Mouse (Mus musculus) cerebellum, adult 2 months (tissue): ENCODE data around the gene Smim10l2a. TPM values are rescaled to one million over a fixed set of nuclear protein-coding genes. Genes with fewer than 3 reads are reported as not detected.

ENCODE experiments used
- DNase-seq, 2 experiments: peaks; one replicate each; pipeline ENCODE4 v3.0.0; 2021
- H3K27ac ChIP-seq: fragments of 200-500 bp; 2 replicates; pipeline ENCODE4 v1.5.1; 2012; ENCODE audit warnings: low read length, control low read depth, inconsistent platforms; ENCODE audit not compliant: insufficient read depth
- H3K27me3 ChIP-seq: fragments of 200-500 bp; 2 replicates; pipeline ENCODE4 v1.6.1; 2012; ENCODE audit warnings: inconsistent platforms, mild to moderate bottlenecking, low read length, moderate library complexity; ENCODE audit not compliant: control insufficient read depth, insufficient read depth
- H3K4me1 ChIP-seq: fragments of 200-500 bp; 2 replicates; pipeline ENCODE4 v1.6.1; 2011; ENCODE audit warnings: low read length; ENCODE audit not compliant: control insufficient read depth, insufficient read depth
- H3K4me3 ChIP-seq: fragments of 200-500 bp; replicated peaks from 2 replicates; pipeline ENCODE3; 2011; ENCODE audit warnings: mild to moderate bottlenecking, low read depth, low read length, control low read depth; ENCODE audit not compliant: insufficient read depth
- CTCF ChIP-seq: fragments of 200-500 bp; IDR thresholded peaks from 2 replicates; pipeline ENCODE4 v1.5.1; 2011; ENCODE audit warnings: low read depth, mild to moderate bottlenecking, control low read depth, low read length, moderate library complexity, borderline replicate concordance; ENCODE audit not compliant: insufficient read depth
- POLR2A ChIP-seq: fragments of 200-500 bp; IDR thresholded peaks from 2 replicates; pipeline ENCODE4 v1.6.1; 2011; ENCODE audit warnings: low read length, control low read depth, borderline replicate concordance; ENCODE audit not compliant: insufficient read depth
- WGBS: fragments of 180-500 bp; shearing (Covaris S2); methylation state at CpG from one replicate; pipeline ENCODE4 v1.1.7; 2018; 5-methylcytosine and 5-hydroxymethylcytosine counted together
- polyA plus RNA-seq: library from polyadenylated mRNA; depleted of rRNA; stranded (reverse); fragments of >200 nt; gene quantifications from 2 replicates; pipeline ENCODE4 v1.2.3, GENCODE M21; 2012; rRNA removed

Gene Smim10l2a
- polyA plus RNA-seq, 1 experiment: 18.9 TPM

DNA sequence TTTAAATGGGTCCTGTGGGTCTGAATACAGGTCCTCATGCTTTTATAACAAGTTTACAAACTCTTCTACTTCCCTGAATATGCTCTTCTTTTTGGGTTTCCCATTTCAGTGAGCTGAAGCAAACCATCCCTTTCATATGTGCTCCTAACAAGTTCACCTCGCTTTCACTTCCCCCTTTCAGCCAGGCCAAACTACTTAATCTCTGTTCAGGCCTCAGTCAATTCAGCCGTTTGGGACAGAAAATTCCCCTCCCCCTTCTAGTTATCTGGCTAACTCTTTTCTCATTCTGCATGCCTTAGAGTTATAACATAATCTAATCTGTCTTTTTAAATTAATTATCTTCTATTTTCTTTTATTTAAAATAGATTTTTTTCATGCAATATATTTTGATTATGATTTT lies 30.3 kb downstream of the Smim10l2a start:
- WGBS: 23% methylated on average over 2 of the region's 2 CpGs

DNA sequence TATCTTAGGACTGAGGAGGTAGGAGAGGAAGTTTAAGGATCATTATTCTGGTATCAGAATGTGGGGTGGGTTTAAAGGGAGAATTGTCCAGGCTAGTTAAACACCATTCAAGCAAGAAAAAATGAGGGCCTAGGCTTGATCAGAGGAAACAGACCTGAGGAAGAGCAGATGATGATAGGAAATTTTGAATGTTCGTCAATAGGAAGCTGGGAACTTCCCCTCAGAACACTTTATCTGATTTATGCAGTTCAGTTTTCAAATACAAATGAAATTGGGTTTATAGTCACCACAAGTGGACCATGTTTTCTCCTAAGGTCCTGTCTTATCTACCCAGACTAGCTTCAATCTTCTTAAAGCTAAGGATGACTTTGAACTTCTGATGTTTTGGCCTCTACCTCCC lies 31.1 kb downstream of the Smim10l2a start:
- Histone ChIP-seq H3K4me3 (no peak overlapping the region), H3K27ac (no peak overlapping the region), H3K27me3 (no peaks in the 10 kb centered on the region), H3K4me1 (no peaks in the 10 kb centered on the region)
- no peak for DNase-seq
- TF ChIP-seq CTCF (no peak), POLR2A (no peak)
- 58% methylated on average over 1 of the region's 1 CpGs for WGBS

More for the DNA sequence above, 30.3 kb downstream of the Smim10l2a start:
- no peak overlapping the region for H3K27ac ChIP-seq
- no peak for DNase-seq
- H3K4me1 ChIP-seq: no peaks in the 10 kb centered on the region
- H3K27me3 ChIP-seq: no peaks in the 10 kb centered on the region
- TF ChIP-seq CTCF: no peak
- no peak for TF ChIP-seq POLR2A
- no peak overlapping the region for H3K4me3 ChIP-seq

DNA sequence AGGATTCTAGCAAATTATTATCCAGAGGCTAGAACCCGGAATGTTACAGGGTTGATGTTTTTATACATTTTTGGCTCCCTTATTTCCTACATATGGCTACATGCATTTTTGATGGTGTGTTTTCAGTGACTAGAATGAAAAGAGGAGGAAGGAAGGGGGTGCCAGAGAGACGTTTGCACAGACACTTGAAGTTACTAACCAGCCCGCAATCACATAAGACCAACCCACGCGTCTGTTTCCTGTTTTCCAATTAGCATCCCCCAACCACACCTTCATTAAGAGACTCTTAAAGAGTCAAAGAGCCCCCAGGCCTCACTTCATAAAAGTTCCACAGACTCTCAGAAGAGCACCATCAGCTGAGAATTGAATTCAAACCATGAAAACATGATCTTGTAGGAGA lies 31.7 kb downstream of the Smim10l2a start:
- TF ChIP-seq CTCF: no peak
- TF ChIP-seq POLR2A: no peak
- H3K4me1 ChIP-seq: no peaks in the 10 kb centered on the region
- WGBS: 73% methylated on average over 5 of the region's 5 CpGs
- DNase-seq: no peak
- no peaks in the 10 kb centered on the region for H3K27me3 ChIP-seq
- H3K4me3 ChIP-seq: no peak overlapping the region
- no peak overlapping the region for H3K27ac ChIP-seq

- Histone ChIP-seq H3K4me3 (no peak overlapping the region), H3K27ac (no peak overlapping the region), H3K4me1 (no peaks in the 10 kb centered on the region), H3K27me3 (no peaks in the 10 kb centered on the region)
- 70% methylated on average over 3 of the region's 3 CpGs for WGBS
- no peak for DNase-seq
- TF ChIP-seq CTCF: no peak
- TF ChIP-seq POLR2A: no peak
Measured at GRCm38 (mm10) chrX:56416277-56416676, 41.9 kb downstream of the Smim10l2a start.

GRCm38 (mm10) chrX:56417541-56417940 lies 43.2 kb downstream of the Smim10l2a start:
- no peak overlapping the region for H3K4me3 ChIP-seq
- 73% methylated on average over 4 of the region's 4 CpGs for WGBS
- no peak for DNase-seq
- no peak overlapping the region for H3K27ac ChIP-seq
- no peaks in the 10 kb centered on the region for H3K27me3 ChIP-seq
- TF ChIP-seq CTCF (no peak), POLR2A (no peak)
- no peaks in the 10 kb centered on the region for H3K4me1 ChIP-seq

Other genes with a start within 250 kb of the Smim10l2a start
- gene 3830403N18Rik, start 238.0 kb upstream of the Smim10l2a start, polyA plus RNA-seq: 0.13 TPM in 1 of 2 replicates, not detected in the other
- gene Gm773, start 161.7 kb upstream of the Smim10l2a start, polyA plus RNA-seq: not detected in 2 replicates
- gene Zfp449, start 28.2 kb upstream of the Smim10l2a start, polyA plus RNA-seq: 2.5 and 3.3 TPM in 2 replicates
- gene Gm2174, start 73.4 kb downstream of the Smim10l2a start, polyA plus RNA-seq: not detected in 2 replicates
- gene Ints6l, start 80.3 kb downstream of the Smim10l2a start, polyA plus RNA-seq: 74.6 and 75.3 TPM in 2 replicates
- not detected in 2 replicates for gene Gm10477, start 150.2 kb downstream of the Smim10l2a start, polyA plus RNA-seq
- gene Gm648, start 175.0 kb downstream of the Smim10l2a start, polyA plus RNA-seq: not detected in 2 replicates
- 27.3 and 27.4 TPM in 2 replicates for gene Mmgt1, start 223.5 kb downstream of the Smim10l2a start, polyA plus RNA-seq
- gene Slc9a6, start 235.2 kb downstream of the Smim10l2a start, polyA plus RNA-seq: 97.5 and 97.8 TPM in 2 replicates